Mouse (Mus musculus) neural tube, embryonic 13.5 days (tissue): ENCODE measurements around the gene Rpl9-ps1. TPM values are rescaled to one million over a fixed set of nuclear protein-coding genes. Genes with fewer than 3 reads are reported as not detected.

Experiments
- polyA plus RNA-seq: library from polyadenylated mRNA; unstranded; fragments of >200 nt; fragmentation: Nextera tagmentation; extraction: Ambion mirVana; gene quantifications from 2 replicates; pipeline ENCODE4 v1.2.1, GENCODE M21; 2015

Gene Rpl9-ps1
- polyA plus RNA-seq, 1 experiment from 2014 or later, result not detected

Other genes with a start within 250 kb of the Rpl9-ps1 start
- 24.2 and 25.3 TPM in 2 replicates for gene Rasl10b, start 236.5 kb downstream of the Rpl9-ps1 start, polyA plus RNA-seq
- gene Gas2l2, start 216.2 kb downstream of the Rpl9-ps1 start, polyA plus RNA-seq, result 0.07 and 0.29 TPM in 2 replicates
- gene 1700020L24Rik, start 207.9 kb downstream of the Rpl9-ps1 start, polyA plus RNA-seq, result 0.36 TPM in 1 of 2 replicates, not detected in the other
- 3.5 and 4.6 TPM in 2 replicates for gene Mmp28, start 182.6 kb downstream of the Rpl9-ps1 start, polyA plus RNA-seq
- 10.8 and 11.8 TPM in 2 replicates for gene Taf15, start 172.5 kb downstream of the Rpl9-ps1 start, polyA plus RNA-seq
- gene Heatr9, start 123.4 kb downstream of the Rpl9-ps1 start, polyA plus RNA-seq, result not detected in 2 replicates
- not detected in 2 replicates for gene Ccl5, start 115.1 kb downstream of the Rpl9-ps1 start, polyA plus RNA-seq
- gene Ccl9, start 67.0 kb downstream of the Rpl9-ps1 start, polyA plus RNA-seq, result 2.4 and 3.1 TPM in 2 replicates
- 2.7 and 3.5 TPM in 2 replicates for gene Ccl6, start 52.5 kb downstream of the Rpl9-ps1 start, polyA plus RNA-seq
- 2.0 and 3.0 TPM in 2 replicates for gene Ccl3, start 3.7 kb upstream of the Rpl9-ps1 start, polyA plus RNA-seq
- 0.65 and 1.9 TPM in 2 replicates for gene Ccl4, start 17.0 kb upstream of the Rpl9-ps1 start, polyA plus RNA-seq
- gene Wfdc17, start 58.4 kb upstream of the Rpl9-ps1 start, polyA plus RNA-seq, result not detected in 2 replicates
- gene Wfdc18, start 63.4 kb upstream of the Rpl9-ps1 start, polyA plus RNA-seq, result not detected in 2 replicates
- gene Wfdc21, start 101.3 kb upstream of the Rpl9-ps1 start, polyA plus RNA-seq, result not detected in 2 replicates
- gene Heatr6, start 108.1 kb upstream of the Rpl9-ps1 start, polyA plus RNA-seq, result 32.7 and 35.5 TPM in 2 replicates
- gene Hnf1b, start 204.4 kb upstream of the Rpl9-ps1 start, polyA plus RNA-seq, result 0.32 and 0.33 TPM in 2 replicates